Mouse (Mus musculus): ENCODE measurements around the gene Slc35e1.

- TF ChIP-seq POLR2A (IDR thresholded peaks at IDR 0.05; ENCODE audit: low read depth, low read length) (no peak), CTCF (IDR thresholded peaks at IDR 0.05; ENCODE audit: borderline replicate concordance, insufficient read depth, low read length) (no peak)
These were observed 3.1 kb upstream of the Slc35e1 start for GRCm38 (mm10) chr8:72495411-72496111.
